Mouse (Mus musculus) midbrain, embryonic 14.5 days (tissue): ENCODE measurements around the gene Dnaja3. TPM values are rescaled to one million over a fixed set of nuclear protein-coding genes. Genes with fewer than 3 reads are reported as not detected.

Source experiments
- ATAC-seq: fragments of 200-750 bp; cut with Nextera tagmentation; 2 replicates; pipeline ENCODE4 v1.8.0; 2017; ENCODE audit warnings: moderate number of reproducible peaks, moderate library complexity; ENCODE audit not compliant: low FRiP score, low TSS enrichment
- DNase-seq: peaks from one replicate; pipeline ENCODE4 v3.0.0-alpha.2; 2015
- H3K27ac ChIP-seq: fragments of 300-500 bp; sonication (generic); replicated peaks from 2 replicates; pipeline ENCODE4 v1.5.1; 2014; ENCODE audit warnings: mild to moderate bottlenecking, low read depth, low read length, moderate library complexity
- H3K27me3 ChIP-seq: fragments of 300-500 bp; sonication (generic); 2 replicates; pipeline ENCODE4 v1.6.1; 2014; ENCODE audit warnings: low read length, control low read depth, mixed read lengths; ENCODE audit not compliant: control insufficient read depth, insufficient read depth
- H3K36me3 ChIP-seq: fragments of 300-500 bp; sonication (generic); 2 replicates; pipeline ENCODE4 v1.6.1; 2014; ENCODE audit warnings: low read length, control low read depth; ENCODE audit not compliant: control insufficient read depth, insufficient read depth
- H3K4me1 ChIP-seq: fragments of 300-500 bp; sonication (generic); 2 replicates; pipeline ENCODE4 v1.6.1; 2014; ENCODE audit warnings: mild to moderate bottlenecking, antibody characterized with exemption, low read length, control low read depth; ENCODE audit not compliant: control insufficient read depth, insufficient read depth
- H3K4me2 ChIP-seq: fragments of 300-500 bp; sonication (generic); 2 replicates; pipeline ENCODE4 v1.6.1; 2014; ENCODE audit warnings: mild to moderate bottlenecking, low read length, moderate library complexity
- H3K4me3 ChIP-seq: fragments of 300-500 bp; sonication (generic); replicated peaks from 2 replicates; pipeline ENCODE4 v1.5.1; 2014; ENCODE audit warnings: low read depth, low read length
- H3K9ac ChIP-seq: fragments of 300-500 bp; sonication (generic); replicated peaks from 2 replicates; pipeline ENCODE4 v1.6.1; 2014; ENCODE audit warnings: mild to moderate bottlenecking, low read length, moderate library complexity
- H3K9me3 ChIP-seq: fragments of 300-500 bp; sonication (generic); 2 replicates; pipeline ENCODE4 v1.6.1; 2016; ENCODE audit warnings: low read length, control low read depth, mixed read lengths; ENCODE audit not compliant: control insufficient read depth
- WGBS: fragments of 180-500 bp; shearing (Covaris S2); extraction: QIAGEN DNeasy Blood & Tissue Kit; methylation state at CpG from one replicate; pipeline ENCODE4 v1.1.7; 2014; 5-methylcytosine and 5-hydroxymethylcytosine counted together
- polyA plus RNA-seq: library from polyadenylated mRNA; unstranded; fragments of >200 nt; fragmentation: Nextera tagmentation; extraction: Ambion mirVana; gene quantifications from 2 replicates; pipeline ENCODE4 v1.2.1, GENCODE M21; 2014

Dnaja3 gene
- polyA plus RNA-seq, 1 experiment from 2014 or later, result 55.0 TPM

DNA sequence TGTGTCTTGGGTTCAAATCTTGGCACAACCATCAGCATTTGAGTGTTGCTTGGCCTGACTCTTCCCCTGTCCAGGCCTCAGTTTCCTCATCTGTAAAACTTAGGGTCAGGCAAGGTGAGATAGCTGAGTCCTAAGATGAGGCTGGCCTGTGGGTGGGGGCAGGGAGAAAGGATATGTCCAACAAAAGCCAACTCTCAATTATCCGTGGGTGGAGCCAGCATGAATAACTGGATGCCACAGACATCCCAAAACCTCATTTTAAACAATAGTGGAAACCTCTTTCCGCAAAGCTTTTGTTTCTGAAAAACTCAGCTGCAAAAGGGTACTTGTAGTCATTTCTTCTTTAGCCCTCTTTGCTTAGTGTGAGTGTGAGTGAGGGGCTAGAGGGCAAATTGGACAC, 43.0 kb upstream of the Dnaja3 start:
- no peaks in the 10 kb centered on the region for H3K9me3 ChIP-seq
- H3K27ac ChIP-seq, result no peak overlapping the region
- H3K4me3 ChIP-seq, result 0 out of 2 replicates have a peak overlapping the region, but pooled peaks have one; percentile 83
- H3K4me1 ChIP-seq, result peaks cover 57% of the 10 kb centered on the region
- no peaks in the 10 kb centered on the region for H3K27me3 ChIP-seq
- peak overlapping the region; percentile 98 for H3K4me2 ChIP-seq
- H3K9ac ChIP-seq, result peak overlapping the region; percentile 91; the same call in 1 of the 2 replicates
- 33% methylated on average over 2 of the region's 2 CpGs for WGBS
- DNase-seq (no peak), ATAC-seq (no peak)
- H3K36me3 ChIP-seq, result no peaks in the 10 kb centered on the region

DNA sequence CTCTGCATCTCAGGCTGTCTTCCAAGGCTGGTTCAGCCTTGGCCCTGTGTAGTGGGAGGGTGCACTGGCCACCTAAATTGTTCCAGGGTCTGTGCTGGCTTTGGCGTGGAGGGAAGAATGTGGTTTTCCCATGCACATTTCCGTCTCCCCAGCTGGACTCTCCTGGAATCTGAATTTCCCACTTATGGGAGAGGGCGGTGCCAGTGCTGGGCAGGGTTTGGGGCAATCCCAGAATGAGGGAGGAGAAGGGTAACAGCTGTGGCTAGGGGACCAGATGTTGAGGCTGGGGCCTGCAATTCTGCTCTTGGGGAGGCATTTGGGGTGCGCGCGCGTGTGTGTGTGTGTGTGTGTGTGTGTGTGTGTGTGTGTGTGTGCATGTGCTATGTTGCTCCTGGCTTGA, 42.5 kb upstream of the Dnaja3 start:
- Histone ChIP-seq H3K4me3 (0 out of 2 replicates have a peak overlapping the region, but pooled peaks have one; percentile 10), H3K27me3 (no peaks in the 10 kb centered on the region), H3K36me3 (no peaks in the 10 kb centered on the region), H3K4me1 (peaks cover 62% of the 10 kb centered on the region), H3K4me2 (peak overlapping the region; percentile 98), H3K27ac (no peak overlapping the region), H3K9me3 (no peaks in the 10 kb centered on the region), H3K9ac (peak overlapping the region; percentile 42; the same call in 1 of the 2 replicates)
- DNase-seq (no peak), ATAC-seq (no peak)
- 58% methylated on average over 7 of the region's 7 CpGs for WGBS

DNA sequence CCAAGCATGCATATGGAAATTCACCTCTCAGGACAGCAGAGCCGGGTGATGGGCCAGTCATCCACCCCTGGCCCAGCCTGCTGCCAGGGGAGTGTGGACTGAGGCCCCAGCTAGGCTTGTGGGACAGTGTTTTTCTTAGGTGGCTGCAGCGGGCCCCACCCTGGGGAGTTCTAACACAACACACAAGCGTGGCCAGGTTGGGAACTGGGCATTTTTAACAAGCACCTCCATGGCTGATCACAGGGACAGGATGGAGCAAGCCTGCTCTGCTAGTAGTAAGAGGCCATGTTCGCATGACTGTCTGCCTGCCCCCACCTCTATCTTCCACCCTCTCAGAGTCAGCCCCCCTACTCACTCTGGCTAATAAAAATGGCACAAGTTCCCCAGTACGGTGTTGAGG, 41.7 kb upstream of the Dnaja3 start:
- H3K4me2 ChIP-seq, result peak overlapping the region; percentile 98
- no peaks in the 10 kb centered on the region for H3K9me3 ChIP-seq
- DNase-seq (no peak), ATAC-seq (no peak)
- no peak overlapping the region for H3K4me3 ChIP-seq
- H3K27me3 ChIP-seq, result no peaks in the 10 kb centered on the region
- H3K9ac ChIP-seq, result peak overlapping the region; percentile 31; the same call in 1 of the 2 replicates
- peaks cover 59% of the 10 kb centered on the region for H3K4me1 ChIP-seq
- H3K36me3 ChIP-seq, result no peaks in the 10 kb centered on the region
- H3K27ac ChIP-seq, result 0 out of 2 replicates have a peak overlapping the region, but pooled peaks have one; percentile 45
- 64% methylated on average over 5 of the region's 5 CpGs for WGBS

DNA sequence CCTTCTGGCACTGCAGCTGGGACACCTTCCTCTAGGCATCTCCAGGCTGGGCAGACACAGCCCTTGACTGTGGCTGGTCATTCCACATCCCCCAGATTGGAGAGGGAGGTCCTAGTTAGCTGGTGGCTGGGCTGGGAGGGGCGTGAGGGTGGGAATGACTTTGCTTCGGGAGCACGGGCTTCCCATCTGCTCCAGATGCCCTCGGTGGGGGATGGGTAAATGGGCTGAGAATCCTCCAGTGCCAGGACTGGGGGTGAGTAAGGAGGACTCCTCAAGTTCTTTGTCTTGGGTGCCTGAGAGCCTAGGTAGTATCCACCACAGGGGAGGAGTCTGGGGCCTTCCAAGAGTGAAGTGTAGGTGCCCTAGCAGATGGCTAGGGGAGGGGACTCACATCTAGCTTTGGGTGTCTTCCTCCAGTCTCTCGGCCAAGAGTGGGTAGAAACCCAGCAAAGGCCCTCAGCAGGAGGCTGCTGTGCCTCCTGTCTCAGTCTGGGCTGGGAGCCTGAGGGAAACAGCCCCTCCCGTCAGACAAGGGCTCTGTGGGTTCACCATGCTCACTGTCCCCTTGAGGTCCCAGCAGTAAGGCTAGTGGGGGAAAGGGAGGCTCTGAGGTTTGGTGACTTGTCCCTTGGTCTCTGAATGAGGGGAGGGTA, 40.8 kb upstream of the Dnaja3 start:
- Histone ChIP-seq H3K4me1 (peaks cover 59% of the 10 kb centered on the region), H3K9me3 (no peaks in the 10 kb centered on the region), H3K36me3 (no peaks in the 10 kb centered on the region), H3K27ac (0 out of 2 replicates have a peak overlapping the region, but pooled peaks have one; percentile 14), H3K4me3 (no peak overlapping the region), H3K4me2 (peak overlapping the region; percentile 21), H3K27me3 (no peaks in the 10 kb centered on the region), H3K9ac (0 out of 2 replicates have a peak overlapping the region, but pooled peaks have one; percentile 34)
- DNase-seq (peak; percentile 40), ATAC-seq (no peak)
- 22% methylated on average over 6 of the region's 6 CpGs for WGBS

DNA sequence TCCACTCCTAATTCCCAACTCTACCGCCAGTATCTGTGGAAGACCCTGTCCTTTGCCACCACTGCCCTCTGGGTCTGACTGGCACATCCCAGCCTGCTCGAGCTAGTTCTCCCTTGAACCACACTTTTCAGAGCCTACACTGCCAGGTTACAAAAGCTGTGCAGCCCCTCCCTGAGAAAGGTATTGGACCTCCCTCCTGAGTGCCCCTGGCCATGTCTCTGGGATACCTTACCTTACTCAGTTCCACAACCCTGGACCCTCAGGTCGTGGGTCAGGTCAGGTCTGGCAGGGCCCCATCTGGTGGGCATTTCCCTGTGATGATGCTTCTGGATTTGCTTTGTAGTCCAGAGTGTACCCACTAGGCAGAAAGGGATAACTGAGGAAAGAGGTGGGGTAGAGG, 40.2 kb upstream of the Dnaja3 start:
- no peak overlapping the region for H3K4me3 ChIP-seq

DNA sequence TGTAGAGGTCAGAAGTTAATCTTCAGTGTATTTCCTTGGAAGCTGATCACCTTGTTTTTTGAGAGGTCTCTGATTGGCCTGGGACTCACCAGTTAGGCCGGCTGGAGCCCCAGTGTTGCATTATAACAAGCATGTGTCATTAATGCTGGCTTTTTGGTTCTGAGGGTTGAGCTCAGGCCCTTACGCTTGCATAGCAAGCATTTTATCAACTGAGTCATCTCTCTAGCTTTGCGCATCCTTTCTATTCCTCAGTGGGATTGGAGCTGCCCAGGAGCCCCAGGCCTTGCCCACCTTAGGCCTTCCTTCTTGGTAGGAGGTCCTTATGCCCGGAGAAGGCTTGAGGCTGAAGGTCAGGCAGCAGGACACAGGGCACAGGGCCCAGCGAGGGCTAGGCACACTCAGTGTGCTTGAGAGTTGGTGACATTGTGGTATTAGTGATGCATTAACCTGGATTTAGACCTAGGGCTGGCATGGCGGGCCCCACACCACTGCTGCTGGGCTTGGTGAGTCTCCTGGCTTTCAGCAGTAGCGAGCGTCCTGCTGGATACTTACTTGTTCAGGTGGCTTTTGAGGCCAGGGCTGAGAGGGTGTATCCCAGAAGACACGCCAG, 39.0 kb upstream of the Dnaja3 start:
- Histone ChIP-seq H3K9me3 (no peaks in the 10 kb centered on the region), H3K4me3 (no peak overlapping the region), H3K4me1 (peaks cover 67% of the 10 kb centered on the region), H3K27ac (no peak overlapping the region), H3K4me2 (no peak overlapping the region), H3K36me3 (no peaks in the 10 kb centered on the region), H3K9ac (no peak overlapping the region), H3K27me3 (no peaks in the 10 kb centered on the region)
- 85% methylated on average over 9 of the region's 9 CpGs for WGBS
- DNase-seq, result no peak
- ATAC-seq, result no peak

More for the DNA sequence above, 40.2 kb upstream of the Dnaja3 start:
- H3K27me3 ChIP-seq, result no peaks in the 10 kb centered on the region
- DNase-seq (no peak), ATAC-seq (no peak)
- H3K9me3 ChIP-seq, result no peaks in the 10 kb centered on the region
- H3K27ac ChIP-seq, result no peak overlapping the region
- no peak overlapping the region for H3K9ac ChIP-seq
- no peaks in the 10 kb centered on the region for H3K36me3 ChIP-seq
- peaks cover 62% of the 10 kb centered on the region for H3K4me1 ChIP-seq
- no peak overlapping the region for H3K4me2 ChIP-seq
- 86% methylated on average over 3 of the region's 3 CpGs for WGBS

DNA sequence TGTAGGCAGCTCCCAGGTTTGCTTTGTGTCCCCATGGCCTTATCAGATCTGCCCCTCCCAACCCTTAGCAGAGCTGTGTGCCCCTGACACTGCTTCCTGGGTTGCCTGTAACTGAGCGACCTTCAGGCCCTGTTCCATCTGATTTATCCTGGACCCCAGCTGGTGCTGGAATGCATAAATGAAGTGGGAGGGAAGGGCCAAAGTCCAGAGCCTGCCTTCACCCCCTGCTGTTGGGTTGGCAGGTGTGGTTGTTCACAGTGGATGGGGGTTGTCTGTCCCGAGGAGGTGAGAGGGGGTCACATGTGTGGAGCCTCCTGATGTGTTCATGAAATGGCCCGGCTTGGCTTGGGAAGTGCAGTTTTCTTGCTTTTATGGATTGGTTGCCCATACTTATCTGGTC, 37.6 kb upstream of the Dnaja3 start:
- no peak overlapping the region for H3K4me3 ChIP-seq
- H3K27me3 ChIP-seq, result no peaks in the 10 kb centered on the region
- H3K9ac ChIP-seq, result no peak overlapping the region
- DNase-seq (no peak), ATAC-seq (no peak)
- WGBS, result 21% methylated on average over 3 of the region's 3 CpGs
- H3K4me2 ChIP-seq, result no peak overlapping the region
- peaks cover 65% of the 10 kb centered on the region for H3K4me1 ChIP-seq
- no peaks in the 10 kb centered on the region for H3K36me3 ChIP-seq
- H3K27ac ChIP-seq, result no peak overlapping the region
- no peaks in the 10 kb centered on the region for H3K9me3 ChIP-seq

DNA sequence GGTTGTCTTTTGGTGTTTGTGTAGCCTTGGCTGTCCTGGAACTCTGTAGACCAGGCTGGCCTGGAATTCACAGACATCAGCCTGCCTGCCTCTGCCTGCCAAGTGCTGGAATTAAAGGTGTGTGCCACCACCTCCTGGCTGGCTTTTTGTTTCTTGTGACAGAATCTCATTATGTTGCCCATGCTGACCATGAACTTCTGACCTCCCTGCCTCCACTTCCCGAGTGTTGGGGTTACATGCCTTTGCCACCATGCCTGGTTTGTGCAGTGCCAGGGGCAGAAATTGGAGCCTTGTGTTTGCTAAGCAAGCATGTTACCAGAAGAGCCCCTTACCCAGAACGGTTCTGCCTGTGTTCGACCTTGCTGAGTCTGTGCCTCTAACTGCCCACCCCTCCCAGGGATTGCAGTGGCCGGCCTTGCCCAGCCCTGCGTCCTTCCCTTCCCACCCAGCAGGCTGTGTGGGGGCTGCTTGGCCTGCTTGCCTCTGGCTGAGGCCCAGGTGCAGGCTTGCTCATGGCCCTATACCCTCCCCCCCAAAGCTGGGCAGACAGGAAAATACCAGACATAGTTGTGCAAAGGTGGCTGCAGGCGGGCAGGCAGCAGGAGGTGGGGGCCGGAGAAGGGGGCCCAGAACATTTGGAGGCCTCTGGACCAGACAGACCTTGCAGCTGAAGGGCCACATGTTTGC, 36.9 kb upstream of the Dnaja3 start:
- no peak overlapping the region; the same call in 1 of the 2 replicates for H3K27ac ChIP-seq
- H3K9ac ChIP-seq, result no peak overlapping the region; the same call in 1 of the 2 replicates
- no peak overlapping the region for H3K4me3 ChIP-seq
- peaks cover 59% of the 10 kb centered on the region for H3K4me1 ChIP-seq
- no peaks in the 10 kb centered on the region for H3K9me3 ChIP-seq
- DNase-seq (no peak), ATAC-seq (no peak)
- no peak overlapping the region for H3K4me2 ChIP-seq
- no peaks in the 10 kb centered on the region for H3K27me3 ChIP-seq
- H3K36me3 ChIP-seq, result no peaks in the 10 kb centered on the region
- 36% methylated on average over 7 of the region's 7 CpGs for WGBS
